Comparison of ENCODE assay signal across 8 mouse cellular contexts in the genomic region with DNA sequence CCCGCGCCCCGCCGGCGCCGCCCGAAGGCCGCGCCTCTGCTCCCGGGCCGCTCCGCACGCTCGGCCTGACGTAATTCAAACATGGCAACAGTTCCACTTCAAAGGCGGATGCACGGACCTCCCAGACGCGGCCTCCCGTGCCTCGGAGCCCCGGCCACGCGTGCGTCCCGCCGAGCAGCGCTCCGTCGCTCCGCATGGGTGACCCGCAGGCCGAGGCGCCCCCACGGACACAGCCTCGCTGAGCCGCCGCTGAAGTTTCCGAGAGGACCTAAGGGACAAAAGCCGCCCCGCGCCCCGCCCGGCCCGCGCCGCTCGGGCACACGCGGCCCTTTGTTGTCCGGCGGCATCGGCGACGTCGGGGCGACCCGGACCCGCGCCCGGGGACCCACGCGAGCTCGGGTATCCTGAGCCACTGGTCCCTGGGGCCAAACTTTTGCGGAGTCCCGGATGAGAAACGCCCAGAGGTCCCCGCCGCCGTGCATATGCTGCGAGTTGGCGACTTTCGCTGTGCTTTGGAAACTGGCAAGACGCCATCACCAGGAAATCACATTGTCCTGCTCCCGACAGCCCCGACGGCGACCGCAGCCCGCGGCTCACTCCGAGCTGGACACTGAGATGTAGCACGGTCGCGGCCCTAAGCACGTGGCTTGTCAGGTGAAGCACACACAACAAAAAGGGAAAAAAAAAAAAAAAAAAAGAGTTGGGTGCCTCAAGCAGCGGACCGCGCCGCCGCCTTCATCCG. TPM values are rescaled to one million over a fixed set of nuclear protein-coding genes. Genes with fewer than 3 reads are reported as not detected.
DNase-seq lines count a peak whose midpoint lies in the region; ATAC-seq lines count a peak whose summit lies in the region.

No protein-coding gene starts in this region.

- H3K9me3 ChIP-seq in forebrain, embryonic 16.5 days (ENCODE audit: control insufficient read depth, low read length): no peaks in the 10 kb centered on the region

- H3K4me1 ChIP-seq in forebrain, embryonic 16.5 days (replicated peaks; ENCODE audit: control insufficient read depth, insufficient read depth, low read length): peaks cover 21% of the 10 kb centered on the region

- peak overlapping the region; percentile 84 for H3K9ac ChIP-seq in forebrain, embryonic 16.5 days (replicated peaks; ENCODE audit: low read depth, low read length)

- H3K27me3 ChIP-seq in forebrain, embryonic 16.5 days (replicated peaks; ENCODE audit: control insufficient read depth, insufficient read depth, low read length): no peaks in the 10 kb centered on the region

- peak overlapping the region; percentile 64 for H3K27ac ChIP-seq in forebrain, embryonic 16.5 days (ENCODE audit: low read length)

- no peaks in the 10 kb centered on the region for H3K36me3 ChIP-seq in forebrain, embryonic 16.5 days (ENCODE audit: control insufficient read depth, insufficient read depth)

- H3K4me2 ChIP-seq in forebrain, embryonic 16.5 days (ENCODE audit: low read length): peak overlapping the region; percentile 81

- H3K4me3 ChIP-seq in forebrain, embryonic 16.5 days (replicated peaks; ENCODE audit: low read length): peak overlapping the region; percentile 62

- under 1% methylated on average over 92 of the region's 92 CpGs for WGBS in forebrain, embryonic 16.5 days

- peak; percentile 60 for ATAC-seq in forebrain, embryonic 16.5 days
- ATAC-seq in hematopoietic stem cell, adult 5-6 weeks (replicated peaks in 1 of 2; ENCODE audit: insufficient read depth in 1 of 2, low FRiP score in 2 of 2, low TSS enrichment in 1 of 2, low read depth in 1 of 2, poor library complexity in 2 of 2, severe bottlenecking in 2 of 2): peak; percentile 22 to 46; a peak in 2 of 4 replicates

- peak; percentile 68 for DNase-seq in MN1 (ENCODE audit: low spot score)
- DNase-seq in cerebellum, adult 18-20 months: peak; percentile 29 to 50
- peak; percentile 24 to 30 for DNase-seq in layer of hippocampus, postnatal 14 days (ENCODE audit: low spot score in 2 of 2)
- DNase-seq in lung, postnatal 25 days (ENCODE audit: low spot score): peak; percentile 77
- DNase-seq in retina, embryonic 14.5 days (ENCODE audit: low spot score): peak; percentile 70
- peak; percentile 69 for DNase-seq in urinary bladder, postnatal 14 days (ENCODE audit: low spot score)

RNA-seq across cellular contexts. Expression of a gene that starts 1.3 kb away (rescaled TPM):
- 106 and 127 TPM in 2 replicates for polyA plus RNA-seq in forebrain, embryonic 16.5 days (2015; fragmentation: Nextera tagmentation; extraction: Ambion mirVana)
- 137 and 180 TPM in 2 replicates for total RNA-seq in hematopoietic stem cell, adult 5-6 weeks (2017)
- total RNA-seq in layer of hippocampus, postnatal 14 days (2021): 1 to 10 TPM; 5.9 to 9.6 TPM

RNA-seq across cellular contexts. Expression of a gene that starts 48.9 kb away (rescaled TPM):
- polyA plus RNA-seq in forebrain, embryonic 16.5 days (2015; fragmentation: Nextera tagmentation; extraction: Ambion mirVana): 9.2 and 11.6 TPM in 2 replicates
- 24.8 and 42.6 TPM in 2 replicates for total RNA-seq in hematopoietic stem cell, adult 5-6 weeks (2017)
- 10 to 100 TPM in 1 of 2 experiments, 1 to 10 TPM in 1; 7.7 to 11.2 TPM for total RNA-seq in layer of hippocampus, postnatal 14 days (2021)

Comparison
In these comparisons a context has a peak if more than half of its experiments do, and no peak if none do; other contexts are left out.
1. Peak in every context shown above with its lines: DNase-seq, ATAC-seq, H3K4me3 ChIP-seq and H3K27ac ChIP-seq.
2. DNase-seq: peak in every context shown above with its lines; median percentile 77 in lung, postnatal 25 days; 70 in retina, embryonic 14.5 days; 69 in urinary bladder, postnatal 14 days; 68 in MN1; 40 in cerebellum, adult 18-20 months; 27 in layer of hippocampus, postnatal 14 days.
3. RNA of a gene that starts 1.3 kb away (total RNA-seq): 137 to 180 TPM in hematopoietic stem cell, adult 5-6 weeks; 5.9 to 9.6 TPM in layer of hippocampus, postnatal 14 days; every median in the first group is over 10 times any median in the second.